Mouse (Mus musculus): Measurements from ENCODE around the gene Fam221b.

Gene Fam221b

DNA sequence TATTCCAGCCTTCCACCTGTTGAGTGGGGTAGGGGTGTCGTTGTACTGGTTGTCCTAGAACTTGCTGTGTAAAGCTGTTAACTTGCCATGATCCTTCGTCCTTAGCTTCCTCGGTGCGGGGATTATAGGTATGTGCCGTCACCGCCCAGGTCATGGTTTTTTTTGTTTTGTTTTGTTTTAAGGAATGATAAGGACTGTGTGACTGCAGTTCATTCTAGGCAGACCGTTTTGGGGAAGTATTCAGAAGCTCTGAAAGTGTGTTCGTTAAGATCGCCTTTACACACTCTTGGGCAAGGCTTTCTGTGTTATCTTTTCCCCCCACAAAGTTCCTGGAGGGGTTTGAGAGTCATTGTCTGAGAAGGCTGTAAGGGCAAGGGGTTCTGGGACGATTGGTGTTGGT, 56.4 kb downstream of the Fam221b start:
- no peak for DNase-seq
